Comparison of ENCODE assay signal across 19 mouse cellular contexts in the genomic region with DNA sequence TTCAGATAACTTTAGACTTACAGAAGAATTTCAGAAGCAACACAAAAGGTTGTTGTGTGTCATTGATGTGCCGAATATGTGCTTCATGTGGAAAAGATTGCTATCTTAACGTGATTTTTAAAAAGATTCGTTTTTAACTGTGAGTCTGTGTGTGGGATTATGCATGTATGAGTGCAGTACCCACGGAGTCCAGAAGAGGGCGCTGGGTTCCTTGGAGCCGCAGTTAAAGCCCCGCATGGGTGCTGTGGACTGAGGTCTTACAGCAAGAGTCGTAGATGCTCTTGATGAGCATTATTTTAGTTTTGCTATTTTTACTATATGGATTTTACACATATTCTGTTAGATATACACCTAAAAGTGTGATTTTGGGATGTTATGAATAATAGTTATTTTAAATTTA. TPM values are rescaled to one million over a fixed set of nuclear protein-coding genes. Genes with fewer than 3 reads are reported as not detected.
A peak's percentile ranks its signal among the peaks of the same experiment; 100 is the strongest.
DNase-seq lines count a peak whose midpoint lies in the region; ATAC-seq and TF ChIP-seq lines count a peak whose summit lies in the region.
"Had no signal": no experiment of that assay in that cellular context is flagged by ENCODE, and none has a peak within 500 bp of the region (broad histone marks: within the 10 kb centered on the region; RNA-seq: fewer than 3 reads in every experiment).

No protein-coding gene starts in this region.

- H3K4me3 ChIP-seq in liver, embryonic 14.5 days (ENCODE audit: insufficient read depth in 1 of 2, low read depth in 2 of 2, low read length in 2 of 2) = no peak overlapping the region
- H3K4me3 ChIP-seq in testis, adult 2 months (ENCODE audit: control insufficient read depth, low read depth, low read length) = no peak overlapping the region
- H3K4me3 ChIP-seq: embryonic facial prominence, embryonic 13.5 days; heart, embryonic 15.5 days; hindbrain, embryonic 10.5 days; limb, embryonic 10.5 days had no signal

- TF ChIP-seq EP300 in liver, embryonic 14.5 days (IDR thresholded peaks at IDR 0.05; ENCODE audit: low read depth) = no peak

- no peak for TF ChIP-seq POLR2A in testis, adult 2 months (IDR thresholded peaks at IDR 0.05; ENCODE audit: control insufficient read depth, low read depth, low read length)

- no peak overlapping the region for H3K27ac ChIP-seq in liver, embryonic 14.5 days
- no peak overlapping the region for H3K27ac ChIP-seq in testis, adult 2 months (ENCODE audit: control insufficient read depth, insufficient read depth, low read depth, low read length)
- H3K27ac ChIP-seq: embryonic facial prominence, embryonic 13.5 days; heart, embryonic 15.5 days; hindbrain, embryonic 10.5 days; limb, embryonic 10.5 days; macrophage had no signal

- POLR2A ChIA-PET in Patski (lab: Charles Lee) = no interaction called here

- DNase-seq in CD4-positive, CD25-positive, alpha-beta regulatory T cell, adult 2 months (ENCODE audit: low read depth, low spot score) = peak; percentile 9
- no peak for DNase-seq in liver, embryonic 14.5 days (ENCODE audit: low read depth in 3 of 3, low spot score in 3 of 3)
- DNase-seq in liver = no peak
- DNase-seq in Patski (ENCODE audit: low read depth, low spot score) = no peak
- DNase-seq in thymus, postnatal 14 days = no peak
- no peak for DNase-seq in neural tube, embryonic 10.5 days (ENCODE audit: extremely low spot score, low spot score)
- DNase-seq: adrenal gland, adult 8-10 months; cerebellum, adult 18-20 months; heart, adult 18-20 months; kidney, adult 9 months; thymus, postnatal 36 days had no signal

- H3K36me3 ChIP-seq in liver, embryonic 14.5 days (replicated peaks; ENCODE audit: control insufficient read depth, insufficient read depth, low read depth) = no peaks in the 10 kb centered on the region
- no peaks in the 10 kb centered on the region for H3K36me3 ChIP-seq in testis, adult 2 months (ENCODE audit: control insufficient read depth, insufficient read depth, low read length)
- H3K36me3 ChIP-seq: embryonic facial prominence, embryonic 13.5 days; heart, embryonic 15.5 days; hindbrain, embryonic 10.5 days; limb, embryonic 10.5 days had no signal

- 69% methylated on average over 8 of the region's 8 CpGs for WGBS in liver, embryonic 14.5 days (ENCODE audit: insufficient replicate concordance)

- H3K27me3 ChIP-seq in liver, embryonic 14.5 days (ENCODE audit: control insufficient read depth, insufficient read depth, low read length) = no peaks in the 10 kb centered on the region
- peaks cover 5% of the 10 kb centered on the region for H3K27me3 ChIP-seq in Patski
- H3K27me3 ChIP-seq in testis, adult 2 months (ENCODE audit: control insufficient read depth, insufficient read depth, low read length) = no peaks in the 10 kb centered on the region
- H3K27me3 ChIP-seq: embryonic facial prominence, embryonic 13.5 days; heart, embryonic 15.5 days had no signal

- no peak overlapping the region for H3K9ac ChIP-seq in liver, embryonic 14.5 days (replicated peaks)
- H3K9ac ChIP-seq: embryonic facial prominence, embryonic 13.5 days; heart, embryonic 15.5 days had no signal

- no peak for ATAC-seq in CD4-positive, CD25-positive, alpha-beta regulatory T cell, adult 4 months
- ATAC-seq in liver, embryonic 14.5 days (ENCODE audit: insufficient read depth) = no peak
- ATAC-seq in Patski = no peak

- CTCF ChIA-PET in Patski (lab: Charles Lee) = no interaction called here

- peak; percentile 59 for TF ChIP-seq CTCF in liver, embryonic 14.5 days (IDR thresholded peaks at IDR 0.05; ENCODE audit: low read depth)
- peak; percentile 43 for TF ChIP-seq CTCF in Patski (IDR thresholded peaks at IDR 0.05)
- peak; percentile 77 for TF ChIP-seq CTCF in testis, adult 2 months (IDR thresholded peaks at IDR 0.05; ENCODE audit: control insufficient read depth, insufficient read depth, insufficient replicate concordance, low read depth, low read length)

- H3K9me3 ChIP-seq in liver, embryonic 14.5 days (ENCODE audit: control insufficient read depth, low read length) = peaks cover 2% of the 10 kb centered on the region
- H3K9me3 ChIP-seq: embryonic facial prominence, embryonic 13.5 days; heart, embryonic 15.5 days; hindbrain, embryonic 10.5 days; limb, embryonic 10.5 days had no signal

- H3K4me1 ChIP-seq in liver, embryonic 14.5 days (replicated peaks; ENCODE audit: control insufficient read depth in 2 of 2, insufficient read depth in 2 of 2, low read length in 1 of 2) = no peaks in the 10 kb centered on the region
- peaks cover 3% of the 10 kb centered on the region; the same call in 1 of the 2 replicates for H3K4me1 ChIP-seq in testis, adult 2 months (ENCODE audit: control insufficient read depth, insufficient read depth, low read length)
- H3K4me1 ChIP-seq: embryonic facial prominence, embryonic 13.5 days; heart, embryonic 15.5 days; hindbrain, embryonic 10.5 days had no signal

- in situ Hi-C loops in Patski (cut with MboI; ENCODE audit: low pct_unique_long_range_greater_than_20kb) = no loop called here

- H3K4me2 ChIP-seq in liver, embryonic 14.5 days (ENCODE audit: low read depth) = no peak overlapping the region
- H3K4me2 ChIP-seq: embryonic facial prominence, embryonic 13.5 days; heart, embryonic 15.5 days; midbrain, embryonic 11.5 days had no signal

RNA-seq across cellular contexts. Expression of gene Mphosph6, which starts 42.0 kb away (rescaled TPM):
- polyA plus RNA-seq in CD4-positive, CD25-positive, alpha-beta regulatory T cell, adult 4 months (2017; shearing (Covaris generic)) = 10 to 100 TPM; 57.8 to 65.0 TPM
- 12.7 and 21.9 TPM in 2 replicates for polyA plus RNA-seq in liver, embryonic 14.5 days (2012; rRNA removed)
- 34.4 and 37.5 TPM in 2 replicates for polyA plus RNA-seq in liver, embryonic 14.5 days (2014; fragmentation: Nextera tagmentation; extraction: Ambion mirVana)
- polyA plus RNA-seq in Patski (2021) = 59.3 TPM
- 5.6 and 7.0 TPM in 2 replicates for polyA plus RNA-seq in testis, adult 2 months (2012; rRNA removed)
